Mouse (Mus musculus): ENCODE measurements around the gene Slc39a13.

Gene Slc39a13

DNA sequence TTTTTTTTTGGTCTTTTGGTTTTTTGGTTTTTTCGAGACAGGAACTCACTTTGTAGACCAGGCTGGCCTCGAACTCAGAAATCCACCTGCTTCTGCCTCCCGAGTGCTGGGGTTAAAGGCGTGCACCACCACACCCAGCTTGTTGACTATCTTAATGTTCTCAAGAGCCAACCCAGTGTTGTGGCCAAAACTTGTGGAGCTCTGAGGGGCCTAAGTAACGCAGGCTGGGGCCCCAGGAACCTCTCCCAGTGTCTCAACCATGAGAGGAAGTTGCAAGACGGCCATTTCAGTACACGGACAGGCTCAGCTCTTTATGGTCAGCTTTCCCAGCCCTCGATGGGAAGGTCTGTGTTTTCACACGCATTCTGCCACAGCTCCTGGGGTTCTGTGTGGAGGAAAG is 18.8 kb upstream of the Slc39a13 start:
- no peak for DNase-seq (ENCODE audit: low spot score)

DNA sequence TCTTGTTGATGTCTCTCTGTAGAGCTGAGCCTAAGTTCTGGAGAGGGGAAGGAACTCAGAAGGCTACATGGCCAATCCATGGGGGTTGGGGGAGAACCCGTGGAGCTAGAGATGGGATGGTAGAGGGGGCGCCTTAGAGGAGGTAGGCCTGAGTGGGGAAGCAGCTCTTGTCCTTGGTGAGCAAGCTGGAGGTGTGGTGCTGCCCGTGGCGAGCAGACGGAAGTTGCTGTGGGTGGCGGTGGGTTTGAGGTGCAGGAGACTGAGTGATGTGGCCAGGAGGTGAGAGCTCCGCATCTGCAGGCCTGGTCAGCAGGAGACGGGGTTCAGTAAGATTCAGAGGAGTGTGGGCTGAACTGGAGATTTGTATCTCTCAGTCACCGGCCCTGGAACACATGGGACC is 17.2 kb upstream of the Slc39a13 start:
- DNase-seq (ENCODE audit: low spot score): no peak

DNA sequence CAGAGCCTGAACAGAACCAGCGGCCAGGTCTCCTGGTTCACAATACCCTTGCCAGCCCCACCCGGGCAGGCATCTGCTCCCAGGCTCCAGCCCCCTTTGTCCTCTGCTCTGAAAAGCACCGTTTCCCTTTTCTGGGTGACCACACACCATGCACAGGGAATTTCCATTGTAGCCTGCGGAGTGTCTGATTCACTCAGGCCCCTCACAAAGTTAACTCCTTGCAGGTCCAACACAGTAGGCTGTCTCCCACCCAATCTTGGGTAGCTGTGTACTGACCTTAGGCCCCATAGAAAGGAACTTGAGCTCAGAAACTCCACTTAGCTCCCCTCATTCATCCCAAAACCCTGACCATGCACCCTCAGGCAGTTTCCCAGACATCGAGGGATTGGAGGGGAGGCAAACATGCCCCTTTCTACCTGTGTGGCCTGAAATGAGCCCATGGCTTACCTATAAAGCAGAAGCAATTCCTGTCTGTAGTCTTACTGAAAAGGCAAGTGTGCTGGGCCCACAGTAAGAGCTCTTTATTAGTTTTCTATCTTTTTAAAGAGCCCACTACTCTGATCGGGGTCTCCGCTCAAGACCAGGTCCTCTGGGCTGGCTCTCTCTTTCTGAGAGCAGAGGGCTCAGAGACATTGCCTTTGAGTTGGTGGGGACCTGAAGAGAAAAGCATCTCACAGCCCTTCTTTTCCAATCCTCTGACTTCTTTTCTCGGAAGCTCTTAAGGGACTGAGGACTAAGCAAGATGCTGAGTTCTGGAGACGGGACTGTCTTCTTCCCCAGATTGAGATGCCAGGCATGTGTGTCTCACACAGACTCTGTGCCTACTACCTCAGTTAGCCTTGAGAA is 16.4 kb upstream of the Slc39a13 start:
- DNase-seq (ENCODE audit: low spot score): no peak

DNA sequence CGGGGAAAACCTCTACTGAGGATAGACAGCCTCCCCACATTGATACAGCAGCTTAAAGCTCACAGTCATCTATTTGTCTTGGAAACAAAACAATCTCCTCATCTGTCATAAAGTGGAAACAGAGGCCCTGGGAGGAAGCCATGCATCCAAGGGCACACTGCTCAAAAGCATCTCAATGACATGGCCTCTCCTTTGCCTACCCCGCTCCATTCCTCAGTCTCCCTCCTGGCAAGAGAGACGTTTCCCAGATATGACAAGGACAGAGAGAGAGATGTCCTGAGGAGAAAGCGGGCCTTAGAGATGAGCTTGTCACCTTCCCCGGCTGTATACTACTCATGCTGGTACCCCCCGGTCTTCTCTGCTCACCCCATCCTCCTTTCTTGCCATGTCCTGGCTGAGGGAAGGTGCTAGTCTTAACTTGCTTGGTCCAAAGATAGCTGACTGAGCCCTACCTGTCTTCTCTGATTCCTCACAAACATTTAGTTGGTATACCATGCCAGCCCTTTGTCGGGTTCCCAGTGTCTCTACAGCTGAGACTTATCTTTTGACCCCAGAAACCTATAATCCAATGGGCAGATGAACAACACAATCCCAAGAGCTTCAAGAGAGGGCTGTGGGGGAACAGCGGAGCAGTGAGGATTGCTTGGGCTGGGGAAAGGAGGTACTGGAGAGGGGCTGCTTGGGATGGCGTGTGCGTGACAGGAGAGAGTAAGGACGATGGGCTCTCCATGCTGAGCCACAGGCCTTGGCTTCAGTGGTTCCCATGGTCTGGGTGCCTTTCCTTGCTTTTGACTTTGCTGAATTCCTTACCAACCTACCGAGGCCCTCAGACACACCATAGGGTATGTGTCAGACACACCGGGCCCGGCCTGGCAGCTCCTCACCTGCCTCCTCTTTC is 15.5 kb upstream of the Slc39a13 start:
- DNase-seq (ENCODE audit: low spot score): no peak

DNA sequence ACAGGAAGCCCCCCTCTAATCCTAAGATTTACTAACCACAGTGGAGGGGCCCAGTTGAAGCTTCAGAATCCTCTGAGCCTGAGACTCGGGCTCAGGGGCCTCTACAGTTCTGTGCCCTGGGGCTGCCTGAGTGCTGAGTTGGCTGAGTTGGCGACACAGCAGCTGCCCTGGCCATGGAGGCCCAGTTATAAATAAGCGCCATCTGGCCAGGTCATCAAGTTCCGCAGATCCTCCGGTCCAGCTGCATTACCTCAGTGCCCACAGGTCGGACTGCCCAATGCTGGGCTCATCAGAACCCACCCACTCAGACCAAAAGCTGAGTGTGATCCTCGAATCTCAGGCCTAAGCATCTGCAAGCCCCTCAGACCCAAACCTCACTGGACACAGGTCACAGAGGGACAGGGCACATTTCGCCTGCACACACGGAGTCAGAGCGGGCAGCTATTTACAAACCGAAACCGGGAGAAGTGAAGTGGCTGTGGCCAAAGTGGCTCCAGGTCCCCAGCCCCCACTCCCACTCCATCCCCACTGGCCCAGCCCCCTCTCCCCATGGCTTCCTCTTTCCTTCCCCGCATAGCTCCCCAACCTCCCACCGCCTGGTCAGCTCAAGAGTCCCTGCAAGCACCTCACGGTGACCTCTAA is 14.1 kb upstream of the Slc39a13 start:
- DNase-seq (ENCODE audit: low spot score): no peak

DNA sequence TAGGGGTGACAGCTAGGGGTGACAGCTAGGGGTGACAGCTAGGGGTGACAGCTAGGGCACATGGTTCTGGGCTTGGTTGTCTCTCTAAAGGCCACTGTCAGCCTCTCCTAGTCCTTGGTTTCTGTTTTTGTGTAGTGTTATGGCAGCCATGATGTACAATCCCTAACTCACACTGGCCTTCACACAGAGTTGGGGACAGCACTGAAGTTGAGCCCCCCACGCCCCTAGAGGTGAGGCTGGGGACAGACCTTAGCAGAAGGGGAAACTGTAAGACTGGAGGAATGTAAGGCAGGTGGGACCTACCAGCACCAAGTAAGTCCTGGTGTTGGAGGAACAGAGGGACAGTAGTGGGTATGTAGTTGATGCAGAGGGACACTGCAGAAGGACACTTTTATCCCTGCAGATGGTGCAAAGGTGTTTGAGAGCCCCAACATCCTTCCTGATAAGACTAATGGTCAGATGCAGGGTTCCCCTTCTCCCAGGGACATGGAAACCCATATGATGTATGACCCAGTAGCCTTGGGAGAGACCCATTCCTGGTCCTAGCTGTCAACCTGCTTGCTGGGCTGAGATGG is 13.2 kb upstream of the Slc39a13 start:
- no peak for DNase-seq (ENCODE audit: low spot score)

DNA sequence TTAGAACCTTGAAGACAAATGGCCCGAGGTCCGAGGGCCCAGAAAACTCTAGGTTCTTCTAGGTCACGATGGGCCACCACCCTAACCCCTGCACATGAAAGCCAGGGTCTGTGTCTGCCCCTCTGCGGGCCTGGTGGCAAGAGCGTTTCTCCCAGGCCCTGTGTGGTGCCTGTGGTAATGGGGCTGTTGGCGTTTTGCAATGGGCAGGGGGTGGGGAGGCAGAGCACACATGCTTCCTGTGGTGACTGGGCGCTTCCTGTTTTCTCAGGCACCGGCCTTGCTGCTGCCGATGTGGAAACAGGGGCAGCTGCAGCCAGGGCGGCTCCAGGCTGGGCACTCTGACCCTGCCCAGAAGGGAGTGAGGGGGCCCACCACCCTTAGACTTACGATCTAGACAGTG is 12.6 kb upstream of the Slc39a13 start:
- DNase-seq (ENCODE audit: low spot score): no peak

DNA sequence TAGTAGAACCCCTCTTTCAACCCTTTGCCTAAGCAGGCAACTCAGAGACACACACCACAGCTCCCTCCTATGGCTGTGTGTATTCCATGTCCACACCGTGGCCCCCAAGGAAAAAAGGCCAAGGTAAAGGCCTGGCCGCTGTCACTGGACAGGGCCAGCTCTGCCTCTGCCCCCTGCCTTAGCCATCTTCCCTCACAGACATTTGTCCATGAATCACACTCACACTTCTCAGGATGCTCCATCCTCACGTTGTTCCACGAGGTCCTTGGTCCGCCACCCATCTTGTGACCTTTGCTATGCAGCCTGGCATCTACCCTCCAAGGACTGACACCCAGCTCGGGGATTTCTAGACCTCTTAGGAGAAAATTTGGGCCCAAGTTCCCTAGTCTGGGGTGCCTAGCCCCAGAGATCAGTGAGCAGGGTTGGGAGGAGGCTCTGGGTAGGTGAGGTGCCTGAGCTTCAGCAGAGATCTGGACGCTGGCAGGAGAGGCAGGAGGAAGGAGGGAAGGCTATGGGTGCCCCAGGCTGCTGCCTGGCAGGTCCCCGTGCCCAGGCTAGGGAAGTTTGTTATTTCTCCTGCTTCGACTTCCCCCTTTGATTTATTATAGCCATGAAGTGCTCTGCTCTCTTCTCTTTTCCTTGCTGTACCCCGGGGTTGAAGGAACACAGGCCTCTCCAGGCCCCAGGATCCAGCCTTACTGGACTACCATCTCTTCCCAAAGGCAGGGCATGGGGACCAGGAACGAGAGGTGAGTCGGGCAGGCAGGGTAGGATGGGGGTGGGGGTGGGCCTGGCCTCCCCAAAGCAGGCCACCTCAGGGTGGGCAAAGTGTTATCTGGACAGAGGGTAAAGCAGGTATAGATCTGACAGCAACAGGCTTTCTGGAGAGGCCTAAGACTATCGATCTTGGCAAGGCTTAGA is 11.8 kb upstream of the Slc39a13 start, which contains the start of gene Spi1:
TSS of gene Spi1 (plus strand) at position 616 of the 921 bp plus-strand sequence.
- no peak for DNase-seq (ENCODE audit: low spot score)

DNA sequence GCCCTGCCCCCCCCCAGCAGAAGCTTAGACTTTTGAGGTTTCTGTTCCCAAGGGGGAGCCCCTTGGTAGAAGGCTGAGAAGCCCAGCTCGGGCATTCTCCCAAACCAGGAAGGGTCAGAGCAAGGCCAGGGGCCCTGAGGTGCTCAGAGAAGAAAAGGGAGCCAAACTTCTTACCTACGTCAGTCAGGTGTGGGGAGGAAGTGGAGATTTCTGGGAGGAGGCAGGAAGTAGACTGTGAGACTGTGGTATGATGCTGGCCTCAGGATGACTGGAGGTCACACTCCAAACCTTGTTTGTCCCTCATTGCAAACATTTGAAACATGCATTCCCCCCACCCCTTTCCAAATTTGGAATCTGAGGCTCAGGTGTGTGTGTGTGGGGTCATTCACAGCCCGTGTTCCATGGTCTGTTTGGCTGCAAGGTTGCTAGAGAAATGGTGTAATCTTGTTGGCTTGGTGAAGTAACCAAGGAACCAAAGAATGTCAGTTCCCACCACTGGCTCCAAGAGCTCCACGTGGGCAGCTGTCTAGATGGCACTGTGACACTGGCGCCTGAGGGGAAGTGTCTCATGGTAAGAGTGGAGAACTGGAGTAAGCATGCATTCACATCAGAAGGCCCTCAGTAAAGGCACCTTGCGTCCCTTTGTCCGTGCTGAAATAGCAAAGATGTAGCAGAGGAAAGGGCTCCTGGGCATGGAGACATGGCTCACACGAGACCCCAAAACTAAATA is 10.7 kb upstream of the Slc39a13 start:
- no peak for DNase-seq (ENCODE audit: low spot score)

DNA sequence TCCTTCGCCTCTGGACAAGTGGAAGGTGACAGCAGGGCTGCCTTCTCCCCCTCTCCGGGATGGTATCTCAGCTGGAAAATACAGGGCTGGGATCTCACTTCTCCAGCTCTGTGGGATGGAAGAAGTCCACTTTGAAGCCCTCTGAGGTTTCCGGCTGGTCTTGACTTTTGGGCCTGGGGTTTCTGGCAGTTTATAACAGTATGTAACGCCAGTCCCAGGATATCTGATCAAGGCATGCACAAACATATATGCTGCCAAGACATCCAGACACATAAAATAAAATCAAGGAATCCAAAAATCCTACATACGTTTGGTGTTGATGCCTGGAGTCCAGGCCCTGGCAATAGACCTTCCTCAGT is 8.8 kb upstream of the Slc39a13 start:
- no peak for DNase-seq (ENCODE audit: low spot score)

DNA sequence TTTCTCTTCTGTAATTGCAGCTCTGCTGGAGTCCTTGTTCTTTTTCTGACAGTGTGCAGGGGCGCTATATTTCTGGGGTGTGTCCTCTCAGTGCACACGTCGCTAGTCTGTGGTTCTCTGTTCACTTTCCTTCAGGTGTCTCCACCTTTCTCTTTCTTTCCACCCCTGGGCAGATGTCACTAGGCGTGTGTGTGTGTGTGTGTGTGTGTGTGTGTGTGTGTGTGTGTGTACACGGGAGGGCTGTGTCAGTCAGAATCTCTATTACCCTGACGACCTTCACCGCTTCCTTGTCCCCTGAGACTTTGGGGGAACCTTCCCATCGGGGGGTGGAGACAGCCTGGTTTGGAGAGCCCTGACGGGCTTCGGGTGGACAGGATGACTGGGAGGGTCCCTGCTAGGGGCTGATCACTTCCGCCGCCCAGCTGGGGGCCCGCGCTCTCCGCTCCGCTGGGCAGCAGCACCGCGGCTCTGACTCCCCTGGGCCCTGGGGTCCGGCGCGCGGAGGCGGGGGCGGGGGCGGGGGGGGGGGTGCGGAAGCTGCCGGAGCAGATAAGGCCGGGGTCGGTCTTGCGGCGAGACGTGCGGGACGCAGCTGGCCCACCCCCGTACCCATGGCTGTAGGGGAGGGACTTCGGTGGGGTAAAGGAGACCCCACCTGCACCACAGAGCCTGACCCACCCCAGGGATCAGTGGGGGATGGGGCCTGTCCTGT is 8.3 kb upstream of the Slc39a13 start:
- no peak for DNase-seq (ENCODE audit: low spot score)

DNA sequence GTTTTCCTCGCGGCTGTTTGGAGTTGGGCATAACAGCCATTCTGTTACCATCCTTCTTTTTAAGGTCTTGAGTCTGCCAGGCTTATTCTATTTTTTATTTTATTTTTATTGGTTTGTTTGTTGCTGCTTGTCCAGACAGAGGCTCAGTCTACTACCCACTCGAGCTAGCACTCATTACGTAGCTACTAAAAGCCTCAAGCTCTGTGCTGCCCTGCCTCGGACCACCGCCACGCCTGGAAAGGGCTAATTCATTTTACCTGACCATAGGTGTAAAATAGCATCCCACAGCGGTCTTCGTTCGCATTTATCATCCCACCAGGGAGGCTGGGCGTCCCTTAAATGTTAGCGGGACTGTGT is 7.7 kb upstream of the Slc39a13 start:
- DNase-seq (ENCODE audit: low spot score): no peak

DNA sequence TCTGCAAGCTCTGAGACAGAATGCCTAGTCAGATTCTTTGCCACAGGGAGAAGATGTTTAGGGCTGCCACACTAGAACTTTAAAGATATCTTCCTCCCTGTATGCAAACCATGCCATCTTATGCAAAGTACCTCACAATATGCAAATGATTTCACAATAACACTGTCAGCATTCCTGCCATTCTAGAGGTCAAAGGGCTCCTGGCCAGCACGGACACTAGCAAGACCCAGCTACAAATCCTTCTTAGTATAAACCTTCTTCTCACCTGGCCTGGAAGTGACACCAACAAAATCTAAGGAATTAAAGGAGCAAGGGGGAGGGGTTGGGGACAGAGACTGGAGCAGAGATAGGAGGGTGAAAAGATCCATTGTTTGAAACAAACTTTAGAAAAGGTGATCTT is 1.9 kb upstream of the Slc39a13 start:
- no peak for DNase-seq (ENCODE audit: low spot score)

DNA sequence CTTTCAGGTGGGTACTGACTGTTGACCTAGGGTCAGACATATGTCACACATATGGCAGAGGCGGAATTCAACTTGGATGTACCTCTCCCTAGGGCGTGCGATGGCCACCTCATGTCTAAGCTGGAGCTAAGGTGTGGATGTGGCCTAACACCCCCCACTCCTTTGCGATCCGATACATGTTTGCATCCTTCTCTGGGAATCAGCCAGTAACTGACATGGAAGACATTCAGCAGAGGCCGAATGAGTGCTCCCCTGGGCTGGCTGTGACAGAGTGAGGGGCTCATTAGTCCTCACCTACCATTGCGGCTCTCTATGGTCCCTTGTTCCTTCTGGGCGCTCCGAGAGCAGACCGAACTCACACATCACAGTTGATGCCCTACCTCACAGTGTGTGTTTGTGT is 842 bp upstream of the Slc39a13 start:
- no peak for DNase-seq (ENCODE audit: low spot score)

DNA sequence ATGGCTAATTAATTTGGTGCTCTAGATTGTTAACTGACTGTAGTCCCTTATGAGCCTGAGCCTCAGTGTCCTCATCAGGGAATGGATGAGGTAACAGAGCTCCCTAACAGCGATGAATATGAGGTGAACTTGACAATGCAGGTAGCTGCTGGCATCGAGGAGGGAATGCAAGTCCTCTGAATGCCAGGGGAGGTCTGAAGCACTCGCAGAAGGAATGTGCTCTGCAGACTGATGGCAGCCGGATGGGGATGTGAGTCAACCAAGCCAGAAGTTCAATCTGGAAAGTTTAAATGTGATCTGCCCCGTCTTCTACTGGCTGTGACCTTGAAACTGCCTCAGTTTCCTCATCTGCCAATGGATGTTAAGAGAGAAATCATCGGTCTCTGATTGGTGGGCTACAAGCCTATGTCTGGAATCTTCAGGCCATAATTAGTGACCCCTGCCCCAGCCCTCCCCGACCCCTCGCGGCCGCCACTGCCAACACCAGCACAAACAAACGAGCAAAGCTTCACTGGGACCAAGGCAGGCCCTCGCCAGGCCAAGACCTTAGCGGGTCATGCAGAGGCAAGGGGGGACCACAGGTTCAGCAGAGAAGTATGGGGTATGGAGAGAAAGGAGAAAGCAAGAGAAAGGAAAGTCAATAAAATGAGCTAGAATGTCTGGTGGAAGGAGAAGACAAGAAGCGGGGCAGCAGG is 764 bp downstream of the Slc39a13 start:
- peak; percentile 30 for DNase-seq (ENCODE audit: low spot score)

DNA sequence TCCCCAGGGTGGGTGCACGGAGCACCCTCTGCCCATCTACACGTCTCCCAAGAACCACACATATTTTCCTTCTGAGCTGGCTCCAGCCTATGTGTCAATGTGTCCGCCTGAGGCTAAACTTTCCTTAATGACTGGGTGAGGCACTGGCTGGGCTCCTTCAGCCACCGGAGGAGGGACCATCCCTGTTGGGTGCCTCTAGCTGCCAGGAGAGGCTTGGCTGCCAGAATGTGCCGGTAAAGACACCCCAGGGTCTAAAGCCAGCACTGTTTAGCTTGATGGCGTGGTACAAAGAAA is 1.4 kb downstream of the Slc39a13 start:
- no peak for DNase-seq (ENCODE audit: low spot score)

DNA sequence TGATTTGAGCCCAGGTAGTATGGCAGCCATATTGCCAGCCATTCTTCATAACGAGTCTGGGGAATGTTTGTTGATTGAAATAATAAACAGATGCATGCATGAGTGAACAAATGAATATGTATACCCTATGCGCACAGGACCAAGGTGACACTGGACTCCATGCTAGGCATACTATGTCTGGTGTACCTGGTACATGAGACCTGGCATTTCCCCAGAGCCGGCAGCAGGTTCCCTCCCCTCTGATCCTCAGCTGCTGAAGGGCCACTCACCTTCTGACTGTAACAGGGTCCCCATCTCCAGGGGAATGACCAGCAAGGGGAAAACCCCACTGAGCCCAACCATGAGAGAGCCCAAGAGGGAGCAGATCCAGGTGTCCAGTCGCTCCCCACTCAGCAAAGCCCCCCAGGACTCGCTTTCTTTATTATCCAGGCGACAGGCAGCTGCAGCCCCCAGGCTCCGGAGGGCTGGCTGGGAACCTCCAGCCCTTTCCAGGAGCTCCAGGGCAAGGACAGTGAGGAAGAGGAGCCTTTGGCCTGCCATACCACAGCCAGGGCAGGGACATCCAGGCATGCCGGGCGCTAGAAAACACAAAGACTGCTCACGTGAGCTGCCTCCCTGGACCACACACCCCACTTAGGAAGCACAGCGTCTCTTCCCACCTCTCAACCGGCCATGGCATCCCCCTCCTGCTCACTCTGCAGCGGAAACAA is 1.9 kb downstream of the Slc39a13 start:
- no peak for DNase-seq (ENCODE audit: low spot score)

DNA sequence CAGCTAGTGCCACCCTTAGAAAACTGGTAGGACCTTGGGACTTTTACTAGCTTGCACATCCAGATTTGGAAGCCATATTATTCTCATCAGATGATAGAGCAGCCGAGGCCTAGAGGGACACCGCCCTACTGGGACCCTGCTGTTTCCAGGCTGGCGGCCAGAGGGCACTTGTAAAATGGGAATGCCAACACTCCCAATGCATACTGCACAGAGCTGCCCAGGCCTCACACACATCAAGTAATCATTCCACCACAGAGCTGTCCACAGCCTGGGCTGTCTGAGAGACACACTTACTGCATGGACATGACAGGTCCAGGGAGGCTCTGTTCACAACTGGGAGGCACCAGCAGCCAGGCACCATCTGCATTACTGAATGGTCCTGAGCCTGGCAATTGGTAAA is 3.8 kb downstream of the Slc39a13 start:
- no peak for DNase-seq (ENCODE audit: low spot score)

DNA sequence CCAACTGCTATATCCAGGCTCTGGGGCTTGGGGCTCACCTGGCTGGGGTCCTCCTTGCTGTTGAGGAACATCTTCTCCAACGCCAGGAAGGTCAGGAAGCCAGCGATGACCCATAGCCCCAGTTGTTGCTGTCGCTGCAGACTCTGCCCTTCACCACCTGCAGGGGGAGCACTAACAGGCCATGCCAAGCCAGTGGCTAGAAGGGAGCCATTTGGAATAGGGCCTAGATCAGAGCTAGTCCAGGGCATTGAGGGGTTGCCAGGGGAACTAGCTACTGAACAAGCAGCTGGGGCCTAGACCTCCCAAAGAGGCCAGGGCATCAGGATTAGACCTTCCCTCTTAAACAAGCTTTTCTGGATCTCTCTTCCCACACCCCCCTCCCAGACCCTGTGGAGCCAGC is 4.7 kb downstream of the Slc39a13 start:
- peak; percentile 46 for DNase-seq (ENCODE audit: low spot score)
